Mouse (Mus musculus) intestine, postnatal 0 days (tissue): ENCODE measurements around the gene Olfr31. TPM values are rescaled to one million over a fixed set of nuclear protein-coding genes. Genes with fewer than 3 reads are reported as not detected.

Experiments used
- ATAC-seq: fragments of 200-750 bp; cut with Nextera tagmentation; 2 replicates; pipeline ENCODE4 v1.8.0; 2017; ENCODE audit warnings: mild to moderate bottlenecking, moderate TSS enrichment, moderate library complexity
- H3K27ac ChIP-seq: fragments of 300-500 bp; sonication (generic); 2 replicates; pipeline ENCODE4 v1.5.1; 2014; ENCODE audit warnings: mild to moderate bottlenecking, low read depth, low read length, moderate library complexity
- H3K27me3 ChIP-seq: fragments of 300-500 bp; sonication (generic); replicated peaks from 2 replicates; pipeline ENCODE4 v1.6.1; 2014; ENCODE audit warnings: low read length, mixed read lengths; ENCODE audit not compliant: control insufficient read depth, insufficient read depth
- H3K36me3 ChIP-seq: fragments of 300-500 bp; sonication (generic); 2 replicates; pipeline ENCODE4 v1.6.1; 2014; ENCODE audit warnings: mild to moderate bottlenecking, moderate library complexity; ENCODE audit not compliant: control insufficient read depth, insufficient read depth
- H3K4me1 ChIP-seq: fragments of 300-500 bp; sonication (generic); replicated peaks from 2 replicates; pipeline ENCODE4 v1.6.1; 2014; ENCODE audit warnings: antibody characterized with exemption, low read length, mixed read lengths; ENCODE audit not compliant: control insufficient read depth, insufficient read depth
- H3K4me2 ChIP-seq: fragments of 300-500 bp; sonication (generic); replicated peaks from 2 replicates; pipeline ENCODE4 v1.6.1; 2014; ENCODE audit warnings: low read depth, mild to moderate bottlenecking, moderate library complexity
- H3K4me3 ChIP-seq: fragments of 300-500 bp; sonication (generic); 2 replicates; pipeline ENCODE4 v1.5.1; 2014; ENCODE audit warnings: low read depth, low read length
- H3K9ac ChIP-seq: fragments of 300-500 bp; sonication (generic); 2 replicates; pipeline ENCODE4 v1.6.1; 2014; ENCODE audit warnings: mild to moderate bottlenecking, low read depth, low read length
- H3K9me3 ChIP-seq: fragments of 300-500 bp; sonication (generic); 2 replicates; pipeline ENCODE4 v1.6.1; 2016; ENCODE audit warnings: mixed run types; ENCODE audit not compliant: control insufficient read depth
- CTCF ChIP-seq: sonication (generic); IDR thresholded peaks from 2 replicates; pipeline ENCODE4 v1.5.1; 2016; ENCODE audit warnings: low read depth, mild to moderate bottlenecking, control low read depth, antibody characterized with exemption, moderate library complexity
- WGBS: fragments of 180-500 bp; shearing (Covaris S2); extraction: QIAGEN DNeasy Blood & Tissue Kit; methylation state at CpG from one replicate; pipeline ENCODE4 v1.1.7; 2014; 5-methylcytosine and 5-hydroxymethylcytosine counted together
- polyA plus RNA-seq: library from polyadenylated mRNA; unstranded; fragments of >200 nt; fragmentation: Nextera tagmentation; extraction: Ambion mirVana; gene quantifications from 2 replicates; pipeline ENCODE4 v1.2.1, GENCODE M21; 2015

Gene Olfr31
- polyA plus RNA-seq: not detected in 2 replicates

- no peak within 1 kb of the TSS for H3K9ac ChIP-seq
- H3K4me2 ChIP-seq: no peak within 1 kb of the TSS
- no peak within 1 kb of the TSS for H3K4me3 ChIP-seq
- H3K36me3 ChIP-seq: no peaks in the 10 kb centered on the region
- no peak within 1 kb of the TSS for H3K27ac ChIP-seq
- H3K4me1 ChIP-seq: no peaks in the 10 kb centered on the region
- no peak for ATAC-seq
- TF ChIP-seq CTCF: no peak
- H3K27me3 ChIP-seq: no peaks in the 10 kb centered on the region
- no peaks in the 10 kb centered on the region for H3K9me3 ChIP-seq
These were observed at the start of gene Olfr31 for GRCm38 (mm10) chr14:14322528-14322927. TSS of gene Olfr31 (plus strand) at chr14:14322828.

GRCm38 (mm10) chr14:14294426-14294825 is 28.2 kb upstream of the Olfr31 start:
- 53% methylated on average over 7 of the region's 7 CpGs for WGBS
- ATAC-seq: peak; percentile 54
- no peaks in the 10 kb centered on the region for H3K27me3 ChIP-seq
- no peak overlapping the region for H3K27ac ChIP-seq
- peak; percentile 46 for TF ChIP-seq CTCF
- peak overlapping the region; percentile 53 for H3K4me2 ChIP-seq
- H3K4me3 ChIP-seq: peak overlapping the region; percentile 34
- no peaks in the 10 kb centered on the region for H3K36me3 ChIP-seq
- H3K9ac ChIP-seq: no peak overlapping the region
- H3K9me3 ChIP-seq: no peaks in the 10 kb centered on the region
- H3K4me1 ChIP-seq: no peaks in the 10 kb centered on the region

- Histone ChIP-seq H3K9ac (no peak overlapping the region), H3K36me3 (no peaks in the 10 kb centered on the region), H3K9me3 (no peaks in the 10 kb centered on the region), H3K4me1 (no peaks in the 10 kb centered on the region), H3K4me2 (no peak overlapping the region), H3K4me3 (no peak overlapping the region), H3K27me3 (no peaks in the 10 kb centered on the region), H3K27ac (no peak overlapping the region)
- TF ChIP-seq CTCF: no peak
- ATAC-seq: no peak
- 45% methylated on average over 16 of the region's 16 CpGs for WGBS
These were observed 13.7 kb upstream of the Olfr31 start for GRCm38 (mm10) chr14:14308938-14309337.

GRCm38 (mm10) chr14:14309416-14309815 is 13.2 kb upstream of the Olfr31 start:
- no peak for ATAC-seq
- Histone ChIP-seq H3K9ac (no peak overlapping the region), H3K4me1 (no peaks in the 10 kb centered on the region), H3K4me2 (no peak overlapping the region), H3K4me3 (no peak overlapping the region), H3K27me3 (no peaks in the 10 kb centered on the region), H3K27ac (no peak overlapping the region), H3K36me3 (no peaks in the 10 kb centered on the region), H3K9me3 (no peaks in the 10 kb centered on the region)
- 46% methylated on average over 14 of the region's 14 CpGs for WGBS
- no peak for TF ChIP-seq CTCF

GRCm38 (mm10) chr14:14345113-14345871 is 22.7 kb downstream of the Olfr31 start:
- TF ChIP-seq CTCF: peak; percentile 79
- WGBS: 7% methylated on average over 40 of the region's 40 CpGs
- Histone ChIP-seq H3K4me1 (no peaks in the 10 kb centered on the region), H3K4me3 (peak overlapping the region; percentile 64), H3K27ac (peak overlapping the region; percentile 88), H3K4me2 (peak overlapping the region; percentile 82), H3K36me3 (0 out of 2 replicates have a peak, but pooled peaks cover 4% of the 10 kb centered on the region), H3K9ac (peak overlapping the region; percentile 51), H3K9me3 (peaks cover 23% of the 10 kb centered on the region), H3K27me3 (no peaks in the 10 kb centered on the region)
- peak; percentile 91 for ATAC-seq

GRCm38 (mm10) chr14:14345948-14346812 is 23.6 kb downstream of the Olfr31 start, which contains the start of gene Il3ra:
TSS of gene Il3ra (plus strand) at chr14:14346275.
- no peak for TF ChIP-seq CTCF
- 3% methylated on average over 59 of the region's 69 CpGs for WGBS
- peak within 1 kb of the TSS; percentile 82 for H3K4me2 ChIP-seq
- peak; percentile 67 for ATAC-seq
- H3K4me3 ChIP-seq: peak within 1 kb of the TSS; percentile 64
- H3K27me3 ChIP-seq: no peaks in the 10 kb centered on the region
- H3K4me1 ChIP-seq: no peaks in the 10 kb centered on the region
- 0 out of 2 replicates have a peak, but pooled peaks cover 4% of the 10 kb centered on the region for H3K36me3 ChIP-seq
- H3K9ac ChIP-seq: peak within 1 kb of the TSS; percentile 51
- peaks cover 30% of the 10 kb centered on the region for H3K9me3 ChIP-seq
- H3K27ac ChIP-seq: peak within 1 kb of the TSS; percentile 88
